In the genomic region with DNA sequence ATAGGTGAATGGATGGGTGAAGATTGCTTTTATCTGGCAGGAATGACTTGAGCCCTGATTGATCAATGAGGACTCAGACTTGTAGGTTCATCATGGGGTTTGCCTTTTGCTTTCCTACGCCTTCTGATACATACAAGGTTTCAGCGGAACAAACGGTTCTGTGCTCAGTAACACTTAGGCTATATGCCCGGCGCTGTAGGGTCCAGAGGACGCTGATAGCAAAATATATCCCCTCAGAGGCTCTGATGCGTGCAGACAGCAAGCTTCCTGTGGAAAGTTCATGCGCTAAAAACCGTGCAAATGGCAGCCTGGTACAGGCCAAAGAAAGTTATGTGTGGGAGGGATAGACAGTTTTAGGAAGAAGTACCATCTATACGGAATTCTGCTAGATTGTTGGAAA, we compare ENCODE assay signal across 8 mouse cellular contexts. TPM values are rescaled to one million over a fixed set of nuclear protein-coding genes. Genes with fewer than 3 reads are reported as not detected.
DNase-seq lines count a peak whose midpoint lies in the region; ATAC-seq and TF ChIP-seq lines count a peak whose summit lies in the region.

No protein-coding gene starts in this region.

- no peak for TF ChIP-seq EP300 in ES-Bruce4 (IDR thresholded peaks at IDR 0.05; ENCODE audit: insufficient read depth, low read depth, low read length)

- no peaks in the 10 kb centered on the region for H3K9me3 ChIP-seq in heart, embryonic 15.5 days (replicated peaks)
- H3K9me3 ChIP-seq in ES-Bruce4 (replicated peaks; ENCODE audit: control insufficient read depth, insufficient read depth, low read length, poor library complexity, severe bottlenecking), result no peaks in the 10 kb centered on the region
- no peaks in the 10 kb centered on the region for H3K9me3 ChIP-seq in forebrain, postnatal 0 days (ENCODE audit: low read length)

- peak overlapping the region; percentile 81 for H3K9ac ChIP-seq in heart, embryonic 15.5 days
- H3K9ac ChIP-seq in ES-Bruce4 (ENCODE audit: low read depth, poor library complexity, severe bottlenecking), result 0 out of 2 replicates have a peak overlapping the region, but pooled peaks have one; percentile 54
- H3K9ac ChIP-seq in forebrain, postnatal 0 days, result peak overlapping the region; percentile 62; the same call in 1 of the 2 replicates

- DNase-seq in heart, adult 18-20 months, result no peak
- DNase-seq in forebrain, postnatal 0 days, result no peak
- DNase-seq in MN1 (ENCODE audit: low spot score), result no peak
- DNase-seq in cerebellum, postnatal 25 days, result no peak
- DNase-seq in urinary bladder, adult 2 months (ENCODE audit: low spot score), result no peak

- WGBS in heart, embryonic 15.5 days, result 25% methylated on average over 10 of the region's 10 CpGs
- 39% methylated on average over 10 of the region's 10 CpGs for WGBS in forebrain, postnatal 0 days

- peaks cover 10% of the 10 kb centered on the region for H3K4me1 ChIP-seq in heart, embryonic 15.5 days (replicated peaks)
- peaks cover 2% of the 10 kb centered on the region for H3K4me1 ChIP-seq in ES-Bruce4 (ENCODE audit: control insufficient read depth, insufficient read depth, low read length)
- H3K4me1 ChIP-seq in forebrain, postnatal 0 days (ENCODE audit: insufficient read depth), result peaks cover 2% of the 10 kb centered on the region; the same call in 1 of the 2 replicates

- peaks cover 4% of the 10 kb centered on the region for H3K36me3 ChIP-seq in heart, embryonic 15.5 days
- H3K36me3 ChIP-seq in ES-Bruce4 (ENCODE audit: control insufficient read depth, insufficient read depth, low read length, poor library complexity, severe bottlenecking), result no peaks in the 10 kb centered on the region
- H3K36me3 ChIP-seq in forebrain, postnatal 0 days (ENCODE audit: insufficient read depth), result no peaks in the 10 kb centered on the region

- TF ChIP-seq POLR2A in ES-Bruce4 (IDR thresholded peaks at IDR 0.05; ENCODE audit: insufficient read depth, low read length), result no peak

- no peak for ATAC-seq in heart, embryonic 15.5 days (replicated peaks; ENCODE audit: insufficient number of reproducible peaks, insufficient read depth, low FRiP score, low read depth)
- no peak for ATAC-seq in forebrain, postnatal 0 days
- ATAC-seq in megakaryocyte-erythroid progenitor cell, adult 5-6 weeks (replicated peaks; ENCODE audit: low FRiP score, low TSS enrichment, poor library complexity, severe bottlenecking), result peak; percentile 10

- no peak overlapping the region for H3K27ac ChIP-seq in heart, embryonic 15.5 days
- H3K27ac ChIP-seq in ES-Bruce4 (ENCODE audit: insufficient read depth, low read length), result no peak overlapping the region
- H3K27ac ChIP-seq in forebrain, postnatal 0 days (ENCODE audit: low read depth, low read length), result no peak overlapping the region

- H3K4me2 ChIP-seq in heart, embryonic 15.5 days, result peak overlapping the region; percentile 78
- peak overlapping the region; percentile 90 for H3K4me2 ChIP-seq in forebrain, postnatal 0 days (ENCODE audit: low read depth)

- H3K27me3 ChIP-seq in heart, embryonic 15.5 days, result no peaks in the 10 kb centered on the region
- no peaks in the 10 kb centered on the region for H3K27me3 ChIP-seq in ES-Bruce4 (ENCODE audit: control insufficient read depth, insufficient read depth, low read length, poor library complexity, severe bottlenecking)
- H3K27me3 ChIP-seq in forebrain, postnatal 0 days (ENCODE audit: insufficient read depth, low read length), result no peaks in the 10 kb centered on the region

- peak overlapping the region; percentile 85 for H3K4me3 ChIP-seq in heart, embryonic 15.5 days
- peak overlapping the region; percentile 34; the same call in 1 of the 2 replicates for H3K4me3 ChIP-seq in ES-Bruce4 (ENCODE audit: low read depth, low read length)
- H3K4me3 ChIP-seq in forebrain, postnatal 0 days (ENCODE audit: low read depth, low read length), result peak overlapping the region; percentile 63

- TF ChIP-seq CTCF in ES-Bruce4 (IDR thresholded peaks at IDR 0.05; ENCODE audit: low read depth, low read length), result no peak
- TF ChIP-seq CTCF in forebrain, postnatal 0 days (IDR thresholded peaks at IDR 0.05; ENCODE audit: low read depth), result no peak

RNA-seq across cellular contexts. Expression of a gene that starts 1.0 kb away (rescaled TPM):
- 23.6 and 44.5 TPM in 2 replicates for polyA plus RNA-seq in heart, embryonic 15.5 days (2015; fragmentation: Nextera tagmentation; extraction: Ambion mirVana)
- 10 to 100 TPM; 31.9 to 39.9 TPM for total RNA-seq in heart, adult 18-20 months (2021)
- polyA plus RNA-seq in ES-Bruce4 (2011; ENCODE audit: insufficient read depth, insufficient read length, low read depth, missing spikeins), result 7.5 and 10.1 TPM in 2 replicates
- total RNA-seq in forebrain, postnatal 0 days (2014; rRNA removed), result 10.9 and 22.3 TPM in 2 replicates
- polyA plus RNA-seq in forebrain, postnatal 0 days (2015; fragmentation: Nextera tagmentation; extraction: Ambion mirVana), result 9.3 and 12.2 TPM in 2 replicates
- 28.0 and 45.6 TPM in 2 replicates for total RNA-seq in megakaryocyte-erythroid progenitor cell, adult 5-6 weeks (2014; fragmentation: Nextera tagmentation)
- 47.4 and 67.7 TPM in 2 replicates for total RNA-seq in megakaryocyte-erythroid progenitor cell, adult 5-6 weeks (2017)
- 48.7 and 93.5 TPM in 2 replicates for polyA plus RNA-seq in urinary bladder, adult 2 months (2012; rRNA removed)

Comparison
In these comparisons a context has a peak if more than half of its experiments do, and no peak if none do; other contexts are left out.
1. H3K4me3 ChIP-seq: peak in every context shown above with its lines; median percentile 85 in heart, embryonic 15.5 days; 63 in forebrain, postnatal 0 days; 34 in ES-Bruce4.